Mouse (Mus musculus): Measurements from ENCODE around the gene Kng2.
"Not testable (repeated sequence)": the region's sequence is repeated elsewhere in the genome, so short reads cannot be mapped to it uniquely, and the experiment has no call there.

Gene Kng2

DNA sequence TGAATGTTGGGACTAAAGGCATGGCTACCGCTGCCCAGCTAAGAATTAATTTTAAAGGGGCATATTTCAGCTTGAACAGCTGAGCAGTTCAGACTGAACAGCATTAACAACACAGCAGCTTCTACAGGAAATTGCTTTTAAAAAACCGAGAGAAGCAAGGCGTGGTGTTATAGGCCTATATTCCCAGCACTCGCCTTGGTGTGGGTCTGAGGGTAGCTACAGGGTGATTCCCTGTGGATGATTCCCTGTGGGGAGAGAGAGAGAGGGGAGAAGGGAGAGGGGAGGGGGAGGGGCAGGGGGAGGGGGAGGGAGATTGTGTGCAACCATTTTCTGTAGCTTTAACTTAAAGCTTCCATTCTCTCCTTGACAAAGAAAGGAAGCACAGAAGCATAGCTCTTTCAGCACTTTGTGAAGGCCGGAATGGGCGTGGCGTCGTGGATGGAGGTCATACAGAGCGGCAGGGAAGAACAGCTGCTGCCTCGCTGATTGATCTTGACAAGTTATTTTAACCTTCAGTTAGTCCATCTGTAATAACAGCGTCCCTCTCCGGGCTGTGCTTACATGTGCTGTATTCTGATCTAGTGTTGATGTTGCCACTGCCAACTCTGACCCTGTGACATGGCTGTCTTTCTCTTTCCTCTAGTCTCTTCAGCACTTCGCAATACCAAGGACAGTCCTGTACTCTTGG, 73.7 kb downstream of the Kng2 start:
- DNase-seq, result no peak

DNA sequence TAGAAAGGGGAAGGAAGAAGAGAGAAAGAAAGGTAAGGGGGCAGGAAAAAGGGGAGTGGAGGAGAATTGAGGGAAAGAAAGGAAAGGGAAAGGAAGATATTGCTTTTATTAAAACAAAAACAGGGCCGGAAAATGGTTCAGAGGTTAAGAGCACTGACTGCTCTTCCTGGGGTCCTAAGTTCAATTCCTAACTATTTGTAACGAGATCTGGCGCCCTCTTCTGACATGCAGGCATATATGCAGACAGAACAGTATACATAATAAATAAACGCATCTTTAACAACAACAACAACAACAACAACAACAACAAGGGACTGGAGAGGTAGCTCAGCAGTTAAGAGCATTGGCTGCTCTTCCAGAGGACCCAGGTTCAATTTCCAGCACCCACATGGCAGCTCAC, 76.2 kb downstream of the Kng2 start:
- DNase-seq, result peak; percentile 34 to 40

DNA sequence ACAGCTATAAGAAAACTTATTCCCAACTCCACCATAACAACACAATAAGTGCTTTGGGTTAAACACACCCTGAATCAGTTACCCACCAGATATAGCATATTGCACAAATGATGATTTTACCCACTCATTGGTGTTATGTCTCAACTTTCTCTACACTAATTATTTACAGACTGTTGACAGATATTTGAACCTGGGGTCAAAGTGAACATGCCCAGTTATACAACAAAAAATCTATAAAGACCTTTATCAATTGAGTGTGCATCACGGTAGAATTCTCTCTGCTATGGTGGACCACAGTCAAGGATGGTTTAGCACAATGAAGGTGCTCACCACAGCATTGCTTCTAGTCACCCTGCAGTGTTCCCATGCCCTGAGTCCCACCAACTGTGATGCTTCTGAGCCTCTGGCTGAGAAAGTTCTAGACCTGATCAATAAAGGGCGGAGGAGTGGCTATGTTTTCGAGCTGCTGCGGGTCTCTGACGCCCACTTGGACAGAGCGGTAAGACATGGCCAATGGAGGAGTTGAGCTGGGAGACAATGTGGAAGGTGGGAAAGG, 78.4 kb downstream of the Kng2 start, which contains the start of gene Hrg:
Hrg (plus strand) TSS at position 233 of the 556 bp plus-strand sequence.
- DNase-seq, result no peak

DNA sequence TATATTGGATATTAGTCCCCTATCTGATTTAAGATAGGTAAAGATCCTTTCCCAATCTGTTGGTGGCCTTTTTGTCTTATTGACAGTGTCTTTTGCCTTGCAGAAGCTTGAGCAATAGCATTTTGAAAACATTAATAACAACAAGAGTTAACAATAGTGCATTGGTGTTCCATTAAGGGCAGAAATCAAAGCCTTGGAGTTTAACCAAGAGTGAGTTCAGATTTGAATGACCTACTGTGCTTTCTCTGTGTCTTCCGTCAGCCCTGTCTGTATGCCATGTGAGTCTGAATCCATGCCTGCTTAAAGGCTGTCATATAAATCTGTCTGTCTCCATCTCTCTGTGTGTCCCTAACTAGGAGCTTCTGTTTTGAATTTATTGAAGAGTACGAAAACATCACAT, 81.9 kb downstream of the Kng2 start:
- DNase-seq, result no peak

DNA sequence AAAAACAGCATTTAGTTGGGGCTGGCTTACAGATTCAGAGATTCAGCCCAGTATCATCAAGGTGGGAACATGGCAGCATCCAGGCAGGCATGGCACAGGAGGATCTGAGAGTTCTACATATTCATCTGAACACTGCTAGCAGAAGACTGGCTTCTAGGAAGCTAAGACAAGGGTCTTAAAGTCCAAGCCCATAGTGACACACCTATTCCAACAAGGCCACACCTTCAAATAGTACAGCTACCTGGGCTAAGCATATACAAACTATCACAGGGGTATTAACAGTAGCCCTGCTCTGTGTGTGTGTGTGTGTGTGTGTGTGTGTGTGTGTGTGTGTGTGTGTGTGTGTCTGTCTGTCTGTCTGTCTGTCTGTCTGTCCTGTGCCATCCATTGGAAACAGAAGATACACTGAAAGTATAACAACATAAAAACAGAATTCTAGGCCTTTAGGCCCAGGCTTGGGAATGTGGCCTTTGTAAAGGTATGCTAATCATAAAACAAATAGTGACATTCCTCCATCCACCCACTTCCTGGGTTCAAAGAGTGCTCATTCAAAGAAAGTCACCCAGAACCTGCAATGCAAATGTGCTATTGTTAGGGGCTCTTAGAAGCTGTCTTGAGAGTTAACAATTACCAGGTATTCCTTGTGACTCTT, 87.3 kb downstream of the Kng2 start:
- DNase-seq, result not testable (repeated sequence)

DNA sequence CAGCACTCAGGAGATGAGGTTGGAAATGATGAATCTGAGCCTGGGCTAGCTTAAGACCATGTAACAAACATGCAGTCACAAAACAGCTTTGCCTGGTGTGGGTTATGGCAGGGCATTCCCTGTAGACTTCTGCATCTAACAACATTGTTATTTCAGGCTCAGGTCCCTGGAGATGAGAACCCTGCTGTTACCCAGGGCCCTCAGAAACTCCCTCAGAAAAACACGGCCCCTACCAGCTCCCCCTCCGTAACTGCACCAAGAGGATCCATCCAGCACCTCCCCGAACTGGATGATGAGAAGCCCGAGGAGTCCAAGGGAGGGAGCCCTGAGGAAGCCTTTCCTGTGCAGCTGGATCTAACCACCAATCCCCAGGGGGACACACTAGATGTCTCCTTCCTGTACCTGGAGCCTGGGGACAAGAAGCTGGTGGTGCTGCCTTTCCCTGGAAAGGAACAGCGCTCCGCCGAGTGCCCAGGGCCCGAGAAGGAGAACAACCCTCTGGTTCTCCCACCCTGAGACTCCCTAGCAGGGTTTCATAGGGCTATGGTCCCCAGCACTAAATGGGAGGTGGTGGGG, 90.1 kb downstream of the Kng2 start:
- no peak for DNase-seq

DNA sequence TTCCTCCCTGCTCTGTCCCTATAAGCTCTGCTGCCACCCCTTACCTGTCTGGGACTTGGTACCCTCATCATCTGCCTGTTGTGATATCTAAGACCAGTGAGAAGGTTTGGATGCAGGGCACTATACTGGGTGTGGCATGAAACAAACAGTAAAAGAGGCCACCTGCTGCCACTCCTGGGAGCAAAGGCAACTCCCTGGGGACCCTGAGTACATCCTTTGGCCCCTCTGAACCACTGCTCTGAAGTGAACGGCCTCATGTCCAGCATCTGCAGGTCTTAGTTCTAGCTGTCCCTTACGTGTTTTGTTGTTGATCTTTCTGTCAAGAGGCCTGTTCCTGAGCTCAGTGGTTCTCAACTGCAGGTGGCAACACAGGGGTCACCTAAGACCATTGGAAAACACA, 90.7 kb downstream of the Kng2 start:
- no peak for DNase-seq

DNA sequence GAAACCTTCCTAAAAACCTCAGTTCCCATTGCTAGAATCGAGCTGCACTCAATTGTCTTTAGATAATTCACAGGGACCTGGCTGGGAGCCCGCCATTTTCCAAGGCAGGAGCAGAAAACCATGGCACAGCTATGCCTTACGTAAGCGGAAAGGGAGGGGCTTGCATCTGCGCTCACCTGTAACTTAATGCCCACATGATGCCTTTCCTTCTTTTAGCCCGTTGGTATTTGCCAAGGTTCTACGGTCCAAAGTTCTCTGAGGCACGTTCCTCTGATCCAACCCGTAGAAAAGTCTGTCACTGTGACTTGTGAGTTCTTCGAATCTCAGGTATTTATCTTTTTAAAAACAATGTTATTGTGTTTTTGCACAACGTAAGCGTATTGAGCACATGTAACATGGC, 91.7 kb downstream of the Kng2 start:
- DNase-seq, result no peak
